Mouse (Mus musculus) gastrocnemius, adult 18-20 months (tissue): ENCODE measurements around the gene Mink1. TPM values are rescaled to one million over a fixed set of nuclear protein-coding genes. Genes with fewer than 3 reads are reported as not detected.
A peak's percentile ranks its signal among the peaks of the same experiment; 100 is the strongest.
"Not testable (repeated sequence)": the region's sequence is repeated elsewhere in the genome, so short reads cannot be mapped to it uniquely, and the experiment has no call there.

Experiments
- DNase-seq: peaks from one replicate; pipeline ENCODE4 v3.0.0; 2021; ENCODE audit warnings: low spot score
- total RNA-seq, 2 experiments: library from RNA; stranded (reverse); gene quantifications; 2 replicates each; pipeline ENCODE4 v1.2.3; 2021

The Mink1 gene
- total RNA-seq, 2 experiments from 2014 or later: 28.8 to 34.1 TPM

DNA sequence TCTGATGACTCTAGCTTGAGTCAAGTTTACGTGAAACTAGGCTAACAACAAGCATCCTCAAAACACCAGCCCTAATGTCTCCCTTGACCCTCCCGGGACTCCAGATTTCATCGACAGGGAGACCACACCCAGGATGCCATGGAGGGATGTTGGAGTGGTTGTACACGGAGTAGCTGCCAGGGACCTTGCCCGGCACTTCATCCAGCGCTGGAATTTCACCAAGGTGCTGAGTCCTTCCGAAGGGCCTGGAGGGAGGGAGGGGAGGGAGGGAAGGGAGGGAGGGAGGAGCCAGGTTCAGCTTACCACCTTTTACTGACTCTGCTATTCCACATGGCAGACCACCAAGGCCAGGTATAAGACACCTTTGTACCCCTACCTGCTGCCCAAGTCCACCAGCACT lies 8.7 kb upstream of the Mink1 start:
- no peak for DNase-seq

DNA sequence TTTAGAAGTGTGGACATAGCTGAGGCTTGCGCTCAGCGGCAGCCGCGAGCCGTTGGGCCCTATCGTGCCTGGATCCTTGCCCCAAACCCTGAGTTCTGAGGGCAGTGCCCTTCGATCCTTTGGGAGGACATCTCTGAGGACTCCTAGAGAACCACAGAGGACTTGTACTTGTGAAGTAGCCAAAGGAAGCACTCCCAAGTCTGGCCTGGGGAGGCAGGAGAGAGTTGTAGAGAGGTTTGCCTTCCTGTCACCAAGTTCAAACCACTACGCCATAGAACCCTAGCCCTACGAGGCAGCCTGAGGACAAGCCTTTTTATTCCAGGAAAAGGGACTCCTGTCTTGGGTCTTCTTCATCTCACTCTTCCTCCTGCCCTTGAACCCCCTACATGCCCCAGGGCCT lies 5.1 kb upstream of the Mink1 start:
- DNase-seq: no peak

DNA sequence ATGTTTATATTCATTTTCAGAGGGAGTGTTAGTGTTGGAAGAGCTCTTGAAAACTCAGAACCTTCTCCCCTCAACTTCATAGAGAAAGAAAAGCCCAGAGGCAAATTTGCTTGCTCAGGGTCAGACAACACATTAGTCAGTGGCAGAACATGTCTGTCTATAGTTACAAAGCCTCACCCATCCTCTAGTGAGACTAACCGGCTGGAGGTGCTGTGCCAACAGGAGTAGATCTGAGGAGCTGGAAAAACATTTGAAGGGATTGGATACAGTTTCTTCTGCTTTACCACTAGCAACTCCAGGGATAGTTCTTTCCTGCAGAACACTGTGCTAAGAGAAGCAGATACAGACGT lies 769 bp upstream of the Mink1 start:
- DNase-seq: no peak

DNA sequence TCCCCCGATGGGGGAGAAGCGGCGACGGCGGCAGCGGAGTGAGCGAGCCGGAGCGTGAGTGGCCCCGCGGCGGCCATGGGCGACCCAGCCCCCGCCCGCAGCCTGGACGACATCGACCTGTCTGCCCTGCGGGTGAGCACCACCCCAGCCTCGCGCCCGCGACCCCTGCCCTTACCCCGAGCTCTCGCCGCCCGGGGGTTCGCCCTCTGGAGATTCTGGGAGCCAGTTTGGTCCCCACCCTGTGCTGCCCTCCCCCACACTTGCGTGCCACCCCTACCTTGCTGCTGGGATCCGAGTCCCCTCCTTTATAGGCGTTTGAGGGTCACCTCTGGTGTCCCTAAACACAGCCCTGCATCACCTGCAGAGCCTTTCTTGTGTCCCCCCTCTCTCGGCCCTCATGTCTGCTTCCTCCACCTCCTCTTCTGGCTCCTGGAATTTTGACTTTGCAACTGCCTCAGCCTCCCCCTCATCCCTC lies 351 bp downstream of the Mink1 start:
- DNase-seq: no peak

DNA sequence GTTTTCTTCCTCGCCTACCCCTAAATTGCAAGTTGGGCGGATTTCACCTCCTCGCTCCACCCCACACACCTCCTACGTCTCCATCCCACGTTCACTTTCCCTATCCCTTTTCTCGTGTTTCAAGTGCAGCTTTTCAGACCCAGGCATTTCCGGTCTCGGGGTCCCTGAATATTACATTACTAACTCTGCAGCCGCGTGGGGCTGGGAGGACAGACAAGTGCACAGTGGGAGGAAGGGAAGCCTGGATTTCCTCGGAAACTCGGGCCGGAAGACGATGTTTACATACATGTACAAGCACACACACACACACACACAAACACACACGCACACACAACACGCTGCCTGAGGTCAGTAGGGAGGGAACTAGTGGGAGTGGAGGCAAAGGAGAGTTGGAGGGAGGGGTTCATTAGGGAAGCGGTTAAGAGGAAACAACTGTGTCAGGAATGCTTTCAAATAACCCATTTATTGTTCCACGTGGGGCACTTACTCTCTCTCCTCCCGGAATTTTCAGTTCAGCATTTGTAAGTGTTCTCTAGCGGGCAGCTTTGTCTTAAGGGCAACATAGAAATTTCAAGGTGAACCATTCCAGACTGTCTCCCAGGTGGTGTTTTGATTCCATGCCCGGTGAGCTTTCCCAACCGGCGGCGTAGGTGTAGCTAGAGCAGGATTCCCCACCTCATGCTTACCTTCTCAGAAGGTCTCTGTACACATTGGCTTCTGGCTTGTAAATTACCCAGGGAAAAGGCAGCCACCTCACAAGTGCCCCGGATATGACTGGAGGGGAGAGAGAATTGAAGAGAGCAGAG lies 992 bp downstream of the Mink1 start:
- no peak for DNase-seq

DNA sequence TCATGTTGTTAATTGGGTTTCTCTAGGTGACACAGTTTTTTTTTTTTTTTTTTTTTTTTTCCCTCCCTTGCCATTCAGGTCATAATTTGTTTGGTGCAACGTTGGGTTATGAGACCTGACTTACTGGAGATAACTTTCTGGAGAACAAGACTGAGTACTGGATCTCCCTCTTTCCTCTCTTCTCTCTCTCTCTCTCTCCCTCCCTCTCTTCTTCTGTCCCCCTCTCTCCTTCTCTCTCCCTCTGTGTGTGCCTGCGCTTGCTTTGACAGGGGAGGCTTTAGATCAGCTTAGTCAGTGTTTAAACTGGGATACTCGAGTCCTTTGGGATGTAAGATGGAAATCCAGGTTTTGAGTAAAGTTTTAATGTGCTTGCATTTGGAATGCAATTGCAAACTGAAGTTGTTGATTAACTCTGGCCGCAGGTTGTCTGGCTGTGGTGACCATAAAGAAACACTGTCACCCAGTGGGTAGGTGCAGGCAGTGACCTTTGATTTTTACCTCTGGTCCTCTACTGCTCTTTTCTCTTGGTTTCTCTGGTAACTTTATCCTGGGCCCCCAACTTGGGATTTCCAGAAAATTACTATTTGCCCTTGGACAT lies 1.7 kb downstream of the Mink1 start:
- no peak for DNase-seq

DNA sequence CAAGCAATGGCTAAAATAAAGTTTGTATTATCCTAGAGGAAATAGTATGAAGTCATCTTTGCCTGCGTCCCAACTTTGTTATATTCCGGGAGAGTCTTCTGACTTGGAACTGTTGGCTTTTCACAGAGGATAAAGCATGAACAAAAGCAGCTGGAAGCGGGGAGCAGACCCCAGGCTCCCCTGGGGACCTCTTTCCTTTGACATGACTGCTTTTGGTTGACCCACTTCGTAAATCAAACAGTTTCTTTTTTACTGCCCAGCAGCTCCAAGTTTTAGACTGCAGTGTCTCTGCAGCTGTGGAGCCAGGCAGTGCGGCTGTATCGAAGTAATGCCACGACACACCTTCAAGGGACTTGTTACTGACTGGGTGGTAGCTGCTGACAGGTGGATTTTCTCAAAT lies 3.9 kb downstream of the Mink1 start:
- DNase-seq: no peak

DNA sequence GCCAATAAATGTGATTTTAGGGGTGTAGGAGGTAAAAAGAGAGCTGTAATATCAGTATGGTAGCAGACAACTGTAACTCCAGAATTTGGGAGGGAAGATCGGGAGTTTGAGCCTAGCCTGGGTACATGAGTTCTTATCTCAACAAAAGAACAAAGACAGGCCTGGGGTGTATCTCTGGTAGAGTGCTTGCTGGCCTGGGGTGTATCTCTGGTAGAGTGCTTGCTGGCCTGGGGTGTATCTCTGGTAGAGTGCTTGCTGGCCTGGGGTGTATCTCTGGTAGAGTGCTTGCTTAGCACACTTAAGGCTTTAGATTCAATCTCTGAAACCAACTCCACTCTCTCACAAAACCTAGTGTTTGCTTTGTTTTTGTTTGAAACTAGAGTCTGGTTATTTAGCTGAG lies 7.9 kb downstream of the Mink1 start:
- not testable (repeated sequence) for DNase-seq

DNA sequence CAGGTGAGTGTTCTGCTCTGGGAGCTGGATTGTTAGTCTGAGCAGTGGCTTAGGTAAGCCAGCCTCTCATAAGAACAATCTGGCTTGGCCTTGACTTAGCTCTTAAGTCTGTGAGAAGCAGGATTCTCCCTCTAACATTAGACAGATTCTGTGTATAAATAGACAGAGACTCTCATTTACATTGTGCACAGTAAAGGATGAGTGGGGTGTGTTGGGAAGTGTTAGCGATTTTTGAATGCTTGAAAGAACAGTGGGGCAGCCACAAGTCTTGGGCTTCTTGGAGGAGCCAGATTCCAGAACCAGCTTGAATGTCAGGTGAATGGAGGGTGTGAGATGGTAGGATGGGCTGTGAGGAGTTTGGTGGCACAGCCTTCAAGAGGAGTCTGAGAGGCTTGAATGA lies 9.0 kb downstream of the Mink1 start:
- DNase-seq: no peak

DNA sequence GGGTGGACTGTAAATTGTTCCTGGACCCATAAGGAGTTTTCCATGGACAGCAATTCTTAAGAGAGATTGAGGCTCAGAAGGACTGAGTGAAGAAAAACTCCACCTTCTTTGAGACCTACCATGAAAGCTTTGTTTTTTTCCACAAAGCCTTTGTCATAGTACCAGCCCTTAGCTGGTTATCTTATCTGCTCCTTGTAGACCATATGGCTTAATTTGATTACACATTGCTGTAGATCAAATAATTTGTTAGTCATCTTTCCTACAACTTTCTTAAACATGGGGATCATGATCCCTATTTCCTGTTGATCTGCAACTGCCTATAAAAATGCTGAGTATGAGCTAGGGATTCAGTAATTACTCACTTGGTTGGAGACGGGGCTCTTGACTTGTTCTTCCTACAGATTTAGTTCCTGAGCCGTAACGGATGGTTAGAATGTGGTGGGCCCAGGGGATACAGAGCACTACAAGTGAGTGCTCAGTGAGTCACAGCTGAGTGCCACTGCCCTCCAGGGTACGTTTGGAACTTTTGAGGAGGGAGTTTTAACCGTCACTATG lies 9.7 kb downstream of the Mink1 start:
- DNase-seq: no peak

DNA sequence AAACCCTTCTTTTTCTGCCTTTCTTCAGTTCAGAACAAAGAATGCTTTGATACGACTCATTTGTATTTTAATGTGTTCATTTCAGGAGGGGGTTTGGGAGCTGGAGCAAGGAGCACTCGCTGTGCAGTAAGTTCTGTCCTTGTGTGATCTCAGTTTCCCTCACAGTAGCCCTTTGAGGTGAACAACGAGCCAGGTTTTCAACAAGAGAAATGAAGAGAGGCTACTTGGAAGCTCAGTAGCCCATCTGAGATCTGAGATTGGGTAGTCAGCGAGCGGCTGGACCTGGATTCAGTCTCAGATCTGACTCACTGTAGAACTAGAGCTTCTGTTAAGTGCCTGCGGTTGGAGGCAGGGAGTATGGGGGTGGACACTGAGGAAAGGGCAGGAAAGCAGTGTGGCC lies 11.2 kb downstream of the Mink1 start:
- no peak for DNase-seq

DNA sequence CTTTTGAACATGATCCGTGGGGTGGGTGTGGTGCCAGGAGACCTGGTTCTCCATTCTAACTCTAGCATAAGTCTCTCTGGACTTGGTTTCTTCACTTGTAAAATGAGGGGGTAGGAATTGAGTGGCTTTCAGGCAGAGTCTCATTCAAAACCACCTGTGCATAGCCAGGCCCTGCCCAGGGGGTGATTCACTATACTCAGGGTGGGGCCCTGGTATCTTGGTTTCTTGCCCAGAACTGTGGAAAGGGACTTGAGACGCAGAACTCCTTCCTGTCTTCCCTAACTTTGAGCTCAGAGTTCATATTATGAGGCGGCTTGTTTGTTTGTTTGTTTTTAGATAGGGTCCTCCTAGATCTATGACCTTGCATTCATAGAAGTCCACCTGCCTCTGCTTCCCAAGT lies 14.5 kb downstream of the Mink1 start:
- no peak for DNase-seq

DNA sequence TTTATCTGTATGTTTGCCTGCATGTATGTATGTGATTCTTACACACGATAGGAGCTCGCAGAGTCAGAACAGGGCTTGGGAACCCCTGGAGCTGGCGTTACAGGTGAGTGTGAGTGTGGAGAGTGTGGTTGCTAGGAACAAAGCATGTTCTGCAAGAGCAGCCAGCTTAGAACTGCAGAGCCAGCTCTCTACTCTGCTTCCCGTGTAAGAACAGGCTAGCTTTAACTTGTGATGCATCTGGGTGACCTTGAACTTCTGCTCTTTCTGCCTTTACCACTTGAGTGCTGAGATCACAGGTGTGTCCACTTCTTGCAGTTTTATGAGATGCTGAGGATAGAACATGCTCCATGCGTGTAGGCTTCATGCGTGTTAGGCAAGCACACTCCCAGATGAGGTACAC lies 16.3 kb downstream of the Mink1 start:
- DNase-seq: no peak

DNA sequence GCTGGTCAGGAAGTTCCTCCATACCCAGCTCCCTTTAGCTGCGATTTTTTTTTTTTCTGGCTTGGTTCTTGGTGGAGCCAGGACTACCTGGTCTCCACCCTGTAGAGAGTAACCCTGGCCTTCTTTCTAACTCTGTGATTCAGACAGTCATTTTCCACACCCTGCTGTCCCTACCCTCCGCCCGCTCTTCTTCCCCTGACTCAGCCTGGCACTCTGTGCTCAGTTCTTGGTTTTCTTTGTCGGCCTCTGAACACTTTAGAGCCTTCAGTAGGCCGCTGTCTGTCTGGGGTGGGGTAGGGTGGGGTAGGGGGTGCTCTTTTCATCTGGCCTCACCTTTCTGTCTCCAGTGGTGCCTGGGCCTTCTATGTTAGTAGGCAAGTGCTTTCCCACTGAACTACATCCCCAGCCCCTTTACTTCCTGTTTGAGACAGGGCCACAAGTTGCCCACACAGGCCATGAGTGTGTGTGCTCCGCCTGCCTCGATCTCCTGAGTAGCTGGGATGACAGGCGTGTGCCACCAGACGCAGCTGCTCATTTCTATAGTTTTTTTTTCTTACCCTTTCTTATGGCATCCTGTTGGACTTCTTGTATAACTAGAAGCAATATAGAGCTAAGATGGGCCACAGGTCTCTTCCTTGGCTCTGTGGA lies 17.2 kb downstream of the Mink1 start:
- DNase-seq: no peak

DNA sequence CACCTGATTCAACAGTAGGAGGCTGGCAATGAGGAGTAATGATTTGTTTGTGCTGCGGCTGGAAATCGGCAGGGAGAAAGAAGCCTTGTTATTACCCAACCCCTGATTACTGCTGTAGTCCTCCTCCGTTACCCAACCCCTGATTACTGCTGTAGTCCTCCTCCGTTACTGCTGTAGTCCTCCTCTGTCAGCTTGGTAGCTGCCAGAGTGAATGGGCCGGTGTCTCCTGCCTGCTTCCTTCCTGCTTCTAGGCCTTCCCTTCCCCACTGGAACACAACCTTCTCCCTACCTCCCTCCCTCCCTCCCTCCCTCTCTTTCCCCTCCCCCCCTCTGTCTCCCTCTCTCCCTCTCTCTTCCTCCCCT lies 17.7 kb downstream of the Mink1 start:
- DNase-seq: no peak

DNA sequence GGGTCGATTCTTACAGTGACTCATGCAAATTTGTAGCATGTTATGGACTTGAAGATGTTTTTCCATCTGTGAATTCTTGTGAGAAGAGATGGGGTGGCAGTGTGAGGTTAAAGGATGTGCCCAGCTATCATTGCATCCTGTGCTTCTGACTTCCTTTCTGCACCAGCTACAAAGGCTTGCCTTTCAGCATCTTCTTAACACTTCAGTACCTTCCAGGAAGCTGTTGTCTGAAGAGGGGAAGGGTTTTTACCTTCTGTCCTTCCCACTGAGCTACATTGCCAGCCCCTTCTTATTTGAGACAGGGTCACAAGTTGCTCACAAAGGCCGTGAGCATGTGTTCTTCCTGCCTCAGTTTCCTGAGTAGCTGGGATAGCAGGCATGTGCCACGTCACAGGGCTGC lies 18.2 kb downstream of the Mink1 start:
- DNase-seq: no peak

DNA sequence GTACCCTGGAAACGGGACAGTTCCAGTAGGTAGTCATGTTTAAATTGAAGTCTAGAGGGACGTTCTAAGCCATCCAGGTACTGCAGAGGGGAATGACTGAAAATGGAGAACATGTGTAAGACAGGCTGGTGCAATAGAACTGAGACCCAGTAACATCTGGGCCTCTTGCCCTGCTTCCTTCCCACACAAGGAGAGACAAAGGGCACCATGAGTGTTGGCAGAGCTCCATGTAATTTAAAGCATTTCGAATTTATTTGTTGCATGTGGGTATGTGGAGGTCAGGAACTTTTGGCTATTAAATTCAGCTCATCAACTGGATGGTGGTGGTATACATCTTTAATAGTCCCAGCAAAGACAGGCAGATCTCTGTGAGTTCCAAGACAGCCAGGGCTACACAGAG lies 19.5 kb downstream of the Mink1 start:
- DNase-seq: no peak

DNA sequence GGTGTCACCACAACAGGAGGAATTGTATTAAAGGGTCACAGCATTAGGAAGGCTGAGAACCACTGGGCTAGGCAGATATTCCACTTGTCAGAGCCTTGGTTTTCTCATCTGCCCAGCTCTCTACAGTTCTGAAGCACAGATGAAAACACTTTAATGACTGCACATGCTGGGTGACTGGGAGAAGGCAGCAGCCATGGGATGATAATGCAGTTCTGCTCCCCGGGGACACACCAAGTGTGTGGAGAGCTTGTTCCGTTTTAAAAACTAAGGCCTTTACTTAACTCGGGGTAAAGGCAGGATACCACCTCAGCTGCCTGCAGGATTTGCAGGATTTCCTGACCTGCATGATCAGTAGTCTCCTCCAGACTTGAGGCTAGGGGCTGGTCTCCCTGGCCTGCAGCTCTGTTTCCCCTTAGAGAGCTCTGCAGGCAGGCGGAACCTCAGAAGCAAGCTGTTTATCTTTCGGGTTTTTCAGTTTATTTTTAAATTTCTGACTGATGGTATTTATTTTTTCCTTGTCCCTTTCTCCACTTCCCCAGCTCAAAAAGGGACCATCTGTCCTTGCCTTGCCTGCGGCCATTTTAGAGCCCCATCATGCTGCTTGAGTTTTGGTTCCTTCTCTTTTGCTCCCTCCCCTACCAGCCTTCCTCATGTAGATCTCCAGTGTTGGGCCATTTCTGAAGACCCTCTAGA lies 20.5 kb downstream of the Mink1 start:
- no peak for DNase-seq

DNA sequence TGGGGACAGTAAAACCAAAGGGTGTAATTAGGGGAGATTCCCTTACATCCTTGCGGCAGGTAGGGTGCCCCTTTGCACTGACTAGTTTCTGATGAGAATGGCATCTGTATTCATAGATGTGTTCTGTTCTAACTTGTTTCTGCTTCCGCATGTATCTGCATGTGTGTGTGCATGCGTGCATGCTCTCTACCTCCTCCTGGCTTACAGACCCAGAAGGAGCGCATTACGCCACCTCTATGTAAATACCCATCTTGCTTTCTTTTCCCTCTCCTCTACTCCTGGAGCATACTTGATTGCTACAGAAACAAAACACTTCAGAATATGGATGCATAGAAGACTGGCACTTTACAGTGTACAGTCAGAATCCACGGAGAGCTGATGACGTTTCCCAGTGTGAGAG lies 21.1 kb downstream of the Mink1 start:
- DNase-seq: no peak

DNA sequence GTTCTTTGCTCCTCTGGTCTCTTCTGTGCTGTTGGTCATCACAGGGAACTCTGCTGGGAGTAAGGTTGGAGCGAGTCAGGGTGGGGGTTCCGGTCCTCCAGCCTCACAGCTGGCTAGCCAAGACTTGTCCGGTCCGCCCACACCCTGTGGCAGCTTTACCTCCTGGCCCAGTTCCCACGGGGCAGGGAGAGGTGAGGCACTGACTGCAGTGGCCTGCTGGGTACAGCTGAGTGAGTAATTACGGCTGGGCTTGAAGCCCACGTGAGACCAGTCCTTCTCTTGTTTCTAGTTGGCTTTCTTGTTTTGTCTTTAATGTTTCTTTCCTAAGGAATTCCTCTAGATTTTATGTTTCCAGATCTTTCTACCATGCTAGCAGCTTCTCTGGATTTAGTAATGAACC lies 22.8 kb downstream of the Mink1 start:
- peak; percentile 58 for DNase-seq

DNA sequence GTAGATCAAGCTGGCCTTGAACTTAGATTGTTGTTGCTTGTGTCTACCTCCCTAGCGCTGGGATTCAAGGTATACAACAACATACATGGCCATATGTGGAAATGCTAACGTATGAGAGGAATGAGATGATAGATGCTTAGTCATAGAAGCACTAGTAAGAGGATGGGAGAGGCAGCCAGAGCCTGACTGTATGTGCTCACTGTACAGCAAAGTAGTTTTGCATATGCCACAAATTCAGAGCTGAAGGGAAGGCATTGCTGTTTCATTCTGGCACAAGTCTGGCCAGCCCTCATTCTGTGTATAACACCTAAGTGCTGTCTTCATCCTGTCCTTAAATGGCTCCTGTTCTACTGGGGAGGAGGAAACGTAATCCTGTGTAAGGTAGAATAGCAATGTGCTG lies 23.6 kb downstream of the Mink1 start:
- DNase-seq: no peak

DNA sequence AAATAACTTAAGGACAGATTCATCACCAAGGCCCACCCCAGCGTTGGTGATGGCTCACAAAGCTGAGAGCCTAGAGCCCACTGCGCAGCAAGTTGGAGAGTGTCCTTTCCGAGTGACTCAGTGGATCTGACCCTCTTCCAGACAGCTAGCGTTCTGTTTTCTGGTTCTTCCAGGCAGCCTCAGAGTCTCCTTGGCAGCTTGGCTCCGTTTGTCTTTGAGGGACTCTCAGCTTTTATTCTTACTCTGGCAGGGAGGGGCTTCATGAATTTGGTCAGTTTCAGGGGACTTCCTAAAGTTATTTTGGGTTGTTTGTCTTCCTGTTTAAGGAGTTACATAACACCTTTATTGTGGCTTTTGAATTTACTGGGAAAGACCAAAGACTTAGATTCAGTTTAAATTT lies 24.3 kb downstream of the Mink1 start:
- DNase-seq: no peak
